Mouse (Mus musculus) megakaryocyte, embryonic 14.5 days (primary cell): ENCODE data around the gene Vezf1.

Experiments
- FLI1 ChIP-seq: IDR thresholded peaks from 2 replicates; pipeline ENCODE4 v1.6.1; 2012; ENCODE audit warnings: low read length, inconsistent platforms, mixed read lengths
- GATA1 ChIP-seq: IDR thresholded peaks from 3 replicates; pipeline ENCODE4 v1.6.1; 2012; ENCODE audit warnings: mixed read lengths, low read length, inconsistent platforms, borderline replicate concordance

GRCm38 (mm10) chr11:88091949-88092348 lies 23.9 kb downstream of the Vezf1 start:
- TF ChIP-seq GATA1, result no peak
- no peak for TF ChIP-seq FLI1
